Mouse (Mus musculus) lung, adult 2 months (tissue): ENCODE data around the gene Stab2. TPM values are rescaled to one million over a fixed set of nuclear protein-coding genes. Genes with fewer than 3 reads are reported as not detected.

ENCODE experiments used
- DNase-seq: peaks from one replicate; pipeline ENCODE4 v3.0.0; 2022
- H3K4me1 ChIP-seq: fragments of 200-500 bp; 2 replicates; pipeline ENCODE4 v1.6.1; 2011; ENCODE audit warnings: low read length; ENCODE audit not compliant: control insufficient read depth, insufficient read depth
- H3K4me3 ChIP-seq: fragments of 200-500 bp; replicated peaks from 2 replicates; pipeline ENCODE3; 2011; ENCODE audit warnings: low read depth, mild to moderate bottlenecking, control low read depth, low read length; ENCODE audit errors: extremely low read depth
- CTCF ChIP-seq: fragments of 200-500 bp; IDR thresholded peaks from 2 replicates; pipeline ENCODE4 v1.5.1; 2011; ENCODE audit warnings: mild to moderate bottlenecking, low read length, control low read depth; ENCODE audit not compliant: insufficient read depth
- POLR2A ChIP-seq: fragments of 200-500 bp; IDR thresholded peaks from 2 replicates; pipeline ENCODE4 v1.6.1; 2011; ENCODE audit warnings: low read depth, mild to moderate bottlenecking, control low read depth, low read length, borderline replicate concordance; ENCODE audit errors: extremely low read depth
- WGBS: fragments of 180-500 bp; shearing (Covaris S2); methylation state at CpG from one replicate; pipeline ENCODE4 v1.1.7; 2018; 5-methylcytosine and 5-hydroxymethylcytosine counted together
- polyA plus RNA-seq: library from polyadenylated mRNA; depleted of rRNA; stranded (reverse); fragments of >200 nt; gene quantifications from 2 replicates; pipeline ENCODE4 v1.2.3, GENCODE M21; 2012; rRNA removed

Gene Stab2
- polyA plus RNA-seq, 1 experiment: 0.88 TPM

GRCm38 (mm10) chr10:86794196-86794595 lies 213.6 kb downstream of the Stab2 start:
- no peak for DNase-seq
- Histone ChIP-seq H3K4me1 (peaks cover 2% of the 10 kb centered on the region; the same call in 1 of the 2 replicates), H3K4me3 (no peak overlapping the region)
- 86% methylated on average over 4 of the region's 4 CpGs for WGBS
- TF ChIP-seq POLR2A: no peak
- no peak for TF ChIP-seq CTCF

DNA sequence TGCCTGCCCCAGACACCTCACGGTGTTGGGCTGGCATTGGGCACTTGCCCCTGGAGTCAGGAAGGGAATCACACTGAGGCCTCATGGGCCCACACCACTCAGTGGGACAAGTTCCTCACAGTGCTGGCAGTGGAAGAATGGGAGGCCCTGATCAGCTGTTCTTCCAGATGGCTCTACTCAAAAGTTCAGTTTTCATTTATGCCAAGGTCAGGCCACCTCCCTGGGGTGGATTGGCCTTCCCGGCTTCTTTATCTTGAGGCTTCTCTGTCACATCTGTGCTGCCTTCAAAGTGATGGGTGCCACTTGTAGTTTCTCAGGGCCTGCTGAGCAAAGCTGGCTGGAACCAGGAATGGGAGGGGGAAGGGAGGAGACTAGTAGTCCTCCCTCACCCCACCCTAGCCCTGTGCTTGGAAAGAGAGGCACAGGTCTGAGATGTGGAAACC lies 214.3 kb downstream of the Stab2 start:
- H3K4me1 ChIP-seq: peaks cover 2% of the 10 kb centered on the region; the same call in 1 of the 2 replicates
- DNase-seq: peak; percentile 18
- WGBS: 61% methylated on average over 2 of the region's 2 CpGs
- no peak for TF ChIP-seq POLR2A
- TF ChIP-seq CTCF: no peak
- no peak overlapping the region for H3K4me3 ChIP-seq

- WGBS: 67% methylated on average over 7 of the region's 7 CpGs
- no peak overlapping the region for H3K4me3 ChIP-seq
- no peak for TF ChIP-seq POLR2A
- no peak for TF ChIP-seq CTCF
- peaks cover 2% of the 10 kb centered on the region; the same call in 1 of the 2 replicates for H3K4me1 ChIP-seq
- no peak for DNase-seq
Measured at GRCm38 (mm10) chr10:86791507-86792184, 216.2 kb downstream of the Stab2 start.

Other genes with a start within 250 kb of the Stab2 start
- gene Gm49358, start 244.1 kb downstream of the Stab2 start, polyA plus RNA-seq: not detected in 2 replicates
- 8.6 and 12.8 TPM in 2 replicates for gene Nt5dc3, start 229.0 kb downstream of the Stab2 start, polyA plus RNA-seq
- gene 1700113H08Rik, start 50.0 kb upstream of the Stab2 start, polyA plus RNA-seq: not detected in 2 replicates